Mouse (Mus musculus) small intestine, adult 2 months (tissue): ENCODE results near the gene Pkn1.

Source experiments
- CTCF ChIP-seq: fragments of 200-500 bp; IDR thresholded peaks from 2 replicates; pipeline ENCODE4 v1.5.1; 2012; ENCODE audit warnings: low read depth, mild to moderate bottlenecking, control low read depth, inconsistent platforms, low read length, moderate library complexity, mixed read lengths; ENCODE audit not compliant: insufficient replicate concordance, insufficient read length; ENCODE audit errors: extremely low read depth
- POLR2A ChIP-seq: fragments of 200-500 bp; IDR thresholded peaks from 2 replicates; pipeline ENCODE4 v1.6.1; 2012; ENCODE audit warnings: low read depth, mild to moderate bottlenecking, control low read depth, inconsistent platforms, low read length, moderate library complexity

GRCm38 (mm10) chr8:83618566-83618965 lies 80.4 kb downstream of the Pkn1 start:
- no peak for TF ChIP-seq POLR2A
- TF ChIP-seq CTCF = no peak
